Comparison of ENCODE assay signal across 8 mouse cellular contexts in genomic region chr10:43220479-43220878, GRCm38 (mm10). TPM values are rescaled to one million over a fixed set of nuclear protein-coding genes. Genes with fewer than 3 reads are reported as not detected.
A peak's percentile ranks its signal among the peaks of the same experiment; 100 is the strongest.
DNase-seq lines count a peak whose midpoint lies in the region; ATAC-seq and TF ChIP-seq lines count a peak whose summit lies in the region.

No protein-coding gene starts in this region.

- DNase-seq in cerebellum, adult 2 months = peak in 1 of 2 experiments; percentile 30
- no peak for DNase-seq in cerebellum, postnatal 36 days
- peak; percentile 7 for DNase-seq in thymus, postnatal 0 days (ENCODE audit: low spot score)
- DNase-seq in thymus, postnatal 4 days = no peak
- DNase-seq in left cerebral cortex, adult 11 months (ENCODE audit: low spot score) = no peak
- DNase-seq in adrenal gland, postnatal 4 days (ENCODE audit: low spot score in 2 of 2) = no peak

- H3K4me1 ChIP-seq in cerebellum, adult 2 months (ENCODE audit: control insufficient read depth, insufficient read depth, low read length) = no peaks in the 10 kb centered on the region
- peaks cover 7% of the 10 kb centered on the region for H3K4me1 ChIP-seq in hindbrain, embryonic 16.5 days (ENCODE audit: control insufficient read depth, insufficient read depth, low read depth, low read length)
- H3K4me1 ChIP-seq in midbrain, embryonic 15.5 days = peaks cover 11% of the 10 kb centered on the region

- H3K36me3 ChIP-seq in hindbrain, embryonic 16.5 days (ENCODE audit: control insufficient read depth, insufficient read depth, low read length) = no peaks in the 10 kb centered on the region
- no peaks in the 10 kb centered on the region for H3K36me3 ChIP-seq in midbrain, embryonic 15.5 days (replicated peaks)

- TF ChIP-seq CTCF in cerebellum, adult 2 months (IDR thresholded peaks at IDR 0.05; ENCODE audit: borderline replicate concordance, insufficient read depth, low read depth, low read length) = no peak

- H3K4me2 ChIP-seq in hindbrain, embryonic 16.5 days (ENCODE audit: low read length) = peak overlapping the region; percentile 55
- H3K4me2 ChIP-seq in midbrain, embryonic 15.5 days = peak overlapping the region; percentile 90

- H3K9me3 ChIP-seq in hindbrain, embryonic 16.5 days (ENCODE audit: control insufficient read depth, low read length) = no peaks in the 10 kb centered on the region
- no peaks in the 10 kb centered on the region for H3K9me3 ChIP-seq in midbrain, embryonic 15.5 days

- WGBS in cerebellum, adult 2 months = 12% methylated on average over 7 of the region's 7 CpGs
- 22% methylated on average over 7 of the region's 7 CpGs for WGBS in hindbrain, embryonic 16.5 days
- 21% methylated on average over 7 of the region's 7 CpGs for WGBS in midbrain, embryonic 15.5 days

- H3K4me3 ChIP-seq in cerebellum, adult 2 months (replicated peaks; ENCODE audit: insufficient read depth, low read depth, low read length) = peak overlapping the region; percentile 96
- H3K4me3 ChIP-seq in hindbrain, embryonic 16.5 days (ENCODE audit: low read length) = peak overlapping the region; percentile 64
- peak overlapping the region; percentile 81 for H3K4me3 ChIP-seq in midbrain, embryonic 15.5 days

- 0 out of 2 replicates have a peak, but pooled peaks have one; percentile 29 for ATAC-seq in hindbrain, embryonic 16.5 days
- ATAC-seq in midbrain, embryonic 15.5 days (replicated peaks) = peak; percentile 9; the same call in 1 of the 2 replicates

- H3K27ac ChIP-seq in cerebellum, adult 2 months (ENCODE audit: insufficient read depth, low read length) = peak overlapping the region; percentile 95; the same call in 1 of the 2 replicates
- H3K27ac ChIP-seq in hindbrain, embryonic 16.5 days (ENCODE audit: low read depth, low read length) = peak overlapping the region; percentile 97
- H3K27ac ChIP-seq in midbrain, embryonic 15.5 days = peak overlapping the region; percentile 95

- H3K9ac ChIP-seq in hindbrain, embryonic 16.5 days (ENCODE audit: low read depth, low read length) = peak overlapping the region; percentile 98
- H3K9ac ChIP-seq in midbrain, embryonic 15.5 days = peak overlapping the region; percentile 90

- H3K27me3 ChIP-seq in cerebellum, adult 2 months (ENCODE audit: control insufficient read depth, insufficient read depth, low read length) = no peaks in the 10 kb centered on the region
- H3K27me3 ChIP-seq in hindbrain, embryonic 16.5 days (replicated peaks; ENCODE audit: control insufficient read depth, insufficient read depth, low read length) = no peaks in the 10 kb centered on the region
- H3K27me3 ChIP-seq in midbrain, embryonic 15.5 days (replicated peaks) = no peaks in the 10 kb centered on the region

- TF ChIP-seq POLR2A in cerebellum, adult 2 months (IDR thresholded peaks at IDR 0.05; ENCODE audit: borderline replicate concordance, insufficient read depth, low read length) = no peak

RNA-seq across cellular contexts. Expression of gene Pdss2, which starts 0.8 kb away (rescaled TPM):
- 12.8 and 13.7 TPM in 2 replicates for polyA plus RNA-seq in cerebellum, adult 2 months (2012; rRNA removed)
- 9.2 and 10.1 TPM in 2 replicates for polyA plus RNA-seq in thymus, postnatal 0 days (2015; fragmentation: Nextera tagmentation; extraction: Ambion mirVana)
- polyA plus RNA-seq in hindbrain, embryonic 16.5 days (2015; fragmentation: Nextera tagmentation; extraction: Ambion mirVana) = 15.5 and 16.2 TPM in 2 replicates
- polyA plus RNA-seq in midbrain, embryonic 15.5 days (2015; fragmentation: Nextera tagmentation; extraction: Ambion mirVana) = 17.4 and 17.6 TPM in 2 replicates
- 10 to 100 TPM; 16.9 to 17.0 TPM for total RNA-seq in adrenal gland, postnatal 4 days (2021)

RNA-seq across cellular contexts. Expression of gene 9030612E09Rik, which starts 46.0 kb away (rescaled TPM):
- polyA plus RNA-seq in cerebellum, adult 2 months (2012; rRNA removed) = 2.9 and 3.3 TPM in 2 replicates
- 0.12 and 0.15 TPM in 2 replicates for polyA plus RNA-seq in thymus, postnatal 0 days (2015; fragmentation: Nextera tagmentation; extraction: Ambion mirVana)
- 1.8 and 1.9 TPM in 2 replicates for polyA plus RNA-seq in hindbrain, embryonic 16.5 days (2015; fragmentation: Nextera tagmentation; extraction: Ambion mirVana)
- polyA plus RNA-seq in midbrain, embryonic 15.5 days (2015; fragmentation: Nextera tagmentation; extraction: Ambion mirVana) = 2.8 and 3.5 TPM in 2 replicates
- under 1 TPM; 0.67 to 0.85 TPM for total RNA-seq in adrenal gland, postnatal 4 days (2021)

RNA-seq across cellular contexts. Expression of gene Sobp, which starts 46.1 kb away (rescaled TPM):
- 14.7 and 15.2 TPM in 2 replicates for polyA plus RNA-seq in cerebellum, adult 2 months (2012; rRNA removed)
- polyA plus RNA-seq in thymus, postnatal 0 days (2015; fragmentation: Nextera tagmentation; extraction: Ambion mirVana) = 0.17 and 0.22 TPM in 2 replicates
- 9.1 and 10.8 TPM in 2 replicates for polyA plus RNA-seq in hindbrain, embryonic 16.5 days (2015; fragmentation: Nextera tagmentation; extraction: Ambion mirVana)
- 15.9 and 17.3 TPM in 2 replicates for polyA plus RNA-seq in midbrain, embryonic 15.5 days (2015; fragmentation: Nextera tagmentation; extraction: Ambion mirVana)
- total RNA-seq in adrenal gland, postnatal 4 days (2021) = 1 to 10 TPM; 6.5 TPM
